Mouse (Mus musculus) bone marrow macrophage, adult 2 months (primary cell): ENCODE measurements around the gene Atp2a3. TPM values are rescaled to one million over a fixed set of nuclear protein-coding genes. Genes with fewer than 3 reads are reported as not detected.
A peak's percentile ranks its signal among the peaks of the same experiment; 100 is the strongest.

ENCODE experiments used
- H3K27ac ChIP-seq: 2 replicates; pipeline ENCODE4 v1.5.1; 2012; ENCODE audit warnings: low read depth, low read length; ENCODE audit not compliant: insufficient read depth
- H3K4me1 ChIP-seq: 2 replicates; pipeline ENCODE4 v1.6.1; 2012; ENCODE audit warnings: low read length; ENCODE audit not compliant: control insufficient read depth, insufficient read depth
- H3K4me3 ChIP-seq: 2 replicates; pipeline ENCODE4 v1.5.1; 2012; ENCODE audit warnings: mild to moderate bottlenecking, low read length, moderate library complexity; ENCODE audit not compliant: insufficient read depth
- CTCF ChIP-seq: IDR thresholded peaks from 2 replicates; pipeline ENCODE4 v1.5.1; 2012; ENCODE audit warnings: low read depth, mild to moderate bottlenecking, low read length, moderate library complexity
- POLR2A ChIP-seq: IDR thresholded peaks from 2 replicates; pipeline ENCODE4 v1.6.1; 2012; ENCODE audit warnings: mild to moderate bottlenecking, low read depth, low read length, borderline replicate concordance
- polyA plus RNA-seq: library from polyadenylated mRNA; stranded (reverse); fragments of >200 nt; gene quantifications from 2 replicates; pipeline ENCODE4 v1.2.4, GENCODE M21; 2012; ENCODE audit not compliant: missing spikeins, insufficient read depth, insufficient read length

The Atp2a3 gene
- polyA plus RNA-seq, 1 experiment: 6.7 TPM

GRCm38 (mm10) chr11:72974995-72975503 is 14.1 kb downstream of the Atp2a3 start:
- no peak overlapping the region for H3K27ac ChIP-seq
- H3K4me3 ChIP-seq: no peak overlapping the region
- H3K4me1 ChIP-seq: no peaks in the 10 kb centered on the region
- TF ChIP-seq CTCF (no peak), POLR2A (no peak)

GRCm38 (mm10) chr11:72982516-72982915 is 21.5 kb downstream of the Atp2a3 start:
- Histone ChIP-seq H3K4me3 (no peak overlapping the region), H3K4me1 (no peaks in the 10 kb centered on the region)
- no peak for TF ChIP-seq POLR2A
- TF ChIP-seq CTCF: no peak

GRCm38 (mm10) chr11:72983283-72983682 is 22.3 kb downstream of the Atp2a3 start:
- H3K4me3 ChIP-seq: no peak overlapping the region
- TF ChIP-seq CTCF (peak; percentile 42; the same call in 1 of the 2 replicates), POLR2A (no peak)
- no peak overlapping the region for H3K27ac ChIP-seq
- H3K4me1 ChIP-seq: no peaks in the 10 kb centered on the region

More at GRCm38 (mm10) chr11:72982516-72982915, 21.5 kb downstream of the Atp2a3 start:
- no peak overlapping the region for H3K27ac ChIP-seq

GRCm38 (mm10) chr11:72986745-72987144 is 25.8 kb downstream of the Atp2a3 start:
- H3K27ac ChIP-seq: no peak overlapping the region

GRCm38 (mm10) chr11:72987234-72987633 is 26.3 kb downstream of the Atp2a3 start:
- TF ChIP-seq POLR2A: no peak
- no peak for TF ChIP-seq CTCF
- H3K4me3 ChIP-seq: no peak overlapping the region
- no peaks in the 10 kb centered on the region for H3K4me1 ChIP-seq
- no peak overlapping the region for H3K27ac ChIP-seq

More at GRCm38 (mm10) chr11:72986745-72987144, 25.8 kb downstream of the Atp2a3 start:
- TF ChIP-seq POLR2A (no peak), CTCF (no peak)
- no peaks in the 10 kb centered on the region for H3K4me1 ChIP-seq
- H3K4me3 ChIP-seq: no peak overlapping the region

- Histone ChIP-seq H3K4me3 (no peak overlapping the region), H3K4me1 (no peaks in the 10 kb centered on the region)
- TF ChIP-seq CTCF (no peak), POLR2A (no peak)
These were observed 26.8 kb downstream of the Atp2a3 start for GRCm38 (mm10) chr11:72987807-72988206.

GRCm38 (mm10) chr11:72989044-72989443 is 28.1 kb downstream of the Atp2a3 start:
- no peak for TF ChIP-seq POLR2A
- TF ChIP-seq CTCF: no peak
- Histone ChIP-seq H3K4me1 (no peaks in the 10 kb centered on the region), H3K27ac (no peak overlapping the region), H3K4me3 (no peak overlapping the region)

More at GRCm38 (mm10) chr11:72987807-72988206, 26.8 kb downstream of the Atp2a3 start:
- no peak overlapping the region for H3K27ac ChIP-seq

- no peak overlapping the region for H3K4me3 ChIP-seq
- no peak overlapping the region for H3K27ac ChIP-seq
- H3K4me1 ChIP-seq: no peaks in the 10 kb centered on the region
- no peak for TF ChIP-seq POLR2A
These were observed 29.7 kb downstream of the Atp2a3 start for GRCm38 (mm10) chr11:72990688-72991087.

GRCm38 (mm10) chr11:72991961-72992360 is 31.0 kb downstream of the Atp2a3 start:
- Histone ChIP-seq H3K27ac (no peak overlapping the region), H3K4me1 (no peaks in the 10 kb centered on the region), H3K4me3 (no peak overlapping the region)
- no peak for TF ChIP-seq POLR2A
- TF ChIP-seq CTCF: no peak

GRCm38 (mm10) chr11:72996346-72996745 is 35.4 kb downstream of the Atp2a3 start:
- H3K4me3 ChIP-seq: no peak overlapping the region
- no peak overlapping the region for H3K27ac ChIP-seq
- H3K4me1 ChIP-seq: peaks cover 10% of the 10 kb centered on the region
- TF ChIP-seq POLR2A: no peak
- no peak for TF ChIP-seq CTCF
